Mouse (Mus musculus) MEL (cell line): ENCODE measurements at regions not wholly inside any gene's neighbourhood (a gene's known extent, or its start where the extent isn't known, plus 50 kb on each side); places are given as distances from the start of the nearest gene placed in this dataset.

ENCODE experiments used
- DNase-seq: peaks from one replicate; pipeline ENCODE4 v3.0.0; 2011; ENCODE audit warnings: low read depth, low spot score
- H3K27ac ChIP-seq: 2 replicates; pipeline ENCODE4 v1.5.1; 2012; ENCODE audit warnings: low read depth, mild to moderate bottlenecking, control low read depth, low read length, moderate library complexity; ENCODE audit not compliant: control insufficient read depth
- H3K27me3 ChIP-seq, 2 experiments: fragments of 150-350 bp in 1 of 2; sonication (generic) in 1 of 2; 2 replicates each; pipeline ENCODE4 v1.6.1; 2012; ENCODE audit warnings: low read length in 2 of 2, mild to moderate bottlenecking in 2 of 2, improper control_type of control experiment in 1 of 2, moderate library complexity in 1 of 2; ENCODE audit not compliant: insufficient read depth in 2 of 2, control insufficient read depth in 1 of 2
- H3K36me3 ChIP-seq, 2 experiments: 2 replicates each; pipeline ENCODE4 v1.6.1; 2012 to 2014; ENCODE audit warnings: low read length in 2 of 2, improper control_type of control experiment in 1 of 2, inconsistent platforms in 1 of 2, mild to moderate bottlenecking in 1 of 2; ENCODE audit not compliant: insufficient read depth in 2 of 2, control insufficient read depth in 1 of 2
- H3K4me1 ChIP-seq, 2 experiments: fragments of 150-350 bp in 1 of 2; sonication (generic) in 1 of 2; 2 replicates each; pipeline ENCODE4 v1.6.1; 2012; ENCODE audit warnings: low read length in 2 of 2, improper control_type of control experiment in 1 of 2, mild to moderate bottlenecking in 1 of 2; ENCODE audit not compliant: insufficient read depth in 2 of 2, control insufficient read depth in 1 of 2
- H3K4me3 ChIP-seq, 2 experiments: fragments of 150-350 bp in 1 of 2; sonication (generic) in 1 of 2; 2 replicates each; pipeline ENCODE4 v1.5.1; 2012; ENCODE audit warnings: low read depth in 2 of 2, low read length in 2 of 2, mild to moderate bottlenecking in 2 of 2, moderate library complexity in 2 of 2, control low read depth in 1 of 2, improper control_type of control experiment in 1 of 2; ENCODE audit not compliant: control insufficient read depth in 1 of 2, insufficient read depth in 1 of 2
- H3K79me2 ChIP-seq: 2 replicates; pipeline ENCODE4 v1.6.1; 2012; ENCODE audit warnings: mild to moderate bottlenecking, low read length, moderate library complexity; ENCODE audit not compliant: control insufficient read depth, poor library complexity, insufficient read depth
- H3K9ac ChIP-seq: 2 replicates; pipeline ENCODE4 v1.6.1; 2012; ENCODE audit warnings: low read depth, mild to moderate bottlenecking, control low read depth, low read length, moderate library complexity; ENCODE audit not compliant: control insufficient read depth, poor library complexity, severe bottlenecking
- H3K9me3 ChIP-seq: fragments of 150-350 bp; sonication (generic); replicated peaks from 2 replicates; pipeline ENCODE4 v1.6.1; 2012; ENCODE audit warnings: mild to moderate bottlenecking, low read length, improper control_type of control experiment, moderate library complexity; ENCODE audit not compliant: insufficient read depth
- BHLHE40 ChIP-seq: IDR thresholded peaks from 2 replicates; pipeline ENCODE4 v1.6.1; 2012; ENCODE audit warnings: low read depth, mild to moderate bottlenecking, inconsistent platforms, low read length, improper control_type of control experiment, borderline replicate concordance
- CHD2 ChIP-seq: IDR thresholded peaks from 2 replicates; pipeline ENCODE4 v1.6.1; 2011; ENCODE audit warnings: low read length, improper control_type of control experiment
- CTCF ChIP-seq, 3 experiments: IDR thresholded peaks in 2 of 3; conservative IDR thresholded peaks in 1 of 3; 2 replicates each; pipeline ENCODE4 v1.5.1; 2011 to 2012; ENCODE audit warnings: low read length in 3 of 3, low read depth in 2 of 3, mild to moderate bottlenecking in 2 of 3, improper control_type of control experiment in 1 of 3, inconsistent platforms in 1 of 3, mixed read lengths in 1 of 3, moderate library complexity in 1 of 3; ENCODE audit not compliant: control insufficient read depth in 1 of 3, insufficient read depth in 1 of 3, poor library complexity in 1 of 3, severe bottlenecking in 1 of 3
- E2F4 ChIP-seq: IDR thresholded peaks from 2 replicates; pipeline ENCODE4 v1.6.1; 2011; ENCODE audit warnings: low read depth, low read length, improper control_type of control experiment, borderline replicate concordance
- ETS1 ChIP-seq: IDR thresholded peaks from 2 replicates; pipeline ENCODE4 v1.6.1; 2012; ENCODE audit warnings: low read depth, mild to moderate bottlenecking, inconsistent platforms, low read length, improper control_type of control experiment, moderate library complexity
- HCFC1 ChIP-seq: IDR thresholded peaks from 2 replicates; pipeline ENCODE4 v1.6.1; 2012; ENCODE audit warnings: low read depth, mild to moderate bottlenecking, inconsistent platforms, low read length, improper control_type of control experiment, moderate library complexity
- JUND ChIP-seq: IDR thresholded peaks from 2 replicates; pipeline ENCODE4 v1.6.1; 2011; ENCODE audit warnings: low read depth, mild to moderate bottlenecking, improper control_type of control experiment, low read length
- KAT2A ChIP-seq: conservative IDR thresholded peaks from 2 replicates; pipeline ENCODE4 v1.6.1; 2012; ENCODE audit warnings: low read depth, low read length, improper control_type of control experiment, inconsistent platforms
- MAFK ChIP-seq: IDR thresholded peaks from 2 replicates; pipeline ENCODE4 v1.6.1; 2011; ENCODE audit warnings: low read depth, mild to moderate bottlenecking, low read length, improper control_type of control experiment, borderline replicate concordance
- MAZ ChIP-seq: IDR thresholded peaks from 2 replicates; pipeline ENCODE4 v1.6.1; 2012; ENCODE audit warnings: low read depth, mild to moderate bottlenecking, inconsistent platforms, low read length, improper control_type of control experiment
- MEF2A ChIP-seq: IDR thresholded peaks from 2 replicates; pipeline ENCODE4 v1.6.1; 2014; ENCODE audit warnings: low read depth, mild to moderate bottlenecking, inconsistent platforms, low read length, improper control_type of control experiment; ENCODE audit not compliant: poor library complexity, insufficient replicate concordance, severe bottlenecking; ENCODE audit errors: extremely low read depth
- MXI1 ChIP-seq: IDR thresholded peaks from 2 replicates; pipeline ENCODE4 v1.6.1; 2011; ENCODE audit warnings: mild to moderate bottlenecking, low read depth, low read length, improper control_type of control experiment
- MYC ChIP-seq: IDR thresholded peaks from 2 replicates; pipeline ENCODE4 v1.6.1; 2011; ENCODE audit warnings: low read depth, mild to moderate bottlenecking, low read length, improper control_type of control experiment, moderate library complexity
- POLR2AphosphoS2 ChIP-seq: IDR thresholded peaks from 2 replicates; pipeline ENCODE4 v1.6.1; 2011; ENCODE audit warnings: low read length, improper control_type of control experiment
- POLR2AphosphoS5 ChIP-seq: IDR thresholded peaks from 2 replicates; pipeline ENCODE4 v1.6.1; 2012; ENCODE audit warnings: low read depth, borderline replicate concordance, mild to moderate bottlenecking, inconsistent platforms, low read length, moderate library complexity, mixed read lengths
- RAD21 ChIP-seq: IDR thresholded peaks from 2 replicates; pipeline ENCODE4 v1.6.1; 2011; ENCODE audit warnings: mild to moderate bottlenecking, low read depth, low read length, improper control_type of control experiment
- RCOR1 ChIP-seq: IDR thresholded peaks from 2 replicates; pipeline ENCODE4 v1.6.1; 2012; ENCODE audit warnings: low read depth, mild to moderate bottlenecking, inconsistent platforms, low read length, improper control_type of control experiment
- SMC3 ChIP-seq: IDR thresholded peaks from 2 replicates; pipeline ENCODE4 v1.6.1; 2011; ENCODE audit warnings: low read depth, low read length, improper control_type of control experiment
- TBP ChIP-seq: IDR thresholded peaks from 2 replicates; pipeline ENCODE4 v1.8.0; 2011; ENCODE audit warnings: low read depth, low read length, improper control_type of control experiment
- TCF12 ChIP-seq: IDR thresholded peaks from 2 replicates; pipeline ENCODE4 v1.6.1; 2014; ENCODE audit warnings: low read depth, mild to moderate bottlenecking, inconsistent platforms, low read length, improper control_type of control experiment, moderate library complexity
- ZC3H11A ChIP-seq: IDR thresholded peaks from 2 replicates; pipeline ENCODE4 v1.6.1; 2012; ENCODE audit warnings: low read depth, mild to moderate bottlenecking, inconsistent platforms, low read length, improper control_type of control experiment
- ZKSCAN1 ChIP-seq: IDR thresholded peaks from 2 replicates; pipeline ENCODE4 v1.6.1; 2012; ENCODE audit warnings: low read depth, mild to moderate bottlenecking, inconsistent platforms, low read length, improper control_type of control experiment, moderate library complexity
- ZMIZ1 ChIP-seq: IDR thresholded peaks from 2 replicates; pipeline ENCODE4 v1.6.1; 2012; ENCODE audit warnings: low read depth, mild to moderate bottlenecking, inconsistent platforms, low read length, improper control_type of control experiment, moderate library complexity
- ZNF384 ChIP-seq: IDR thresholded peaks from 2 replicates; pipeline ENCODE4 v1.6.1; 2012; ENCODE audit warnings: low read depth, mild to moderate bottlenecking, inconsistent platforms, low read length, improper control_type of control experiment

GRCm38 (mm10) chr3:123780507-123780906 lies 89.9 kb upstream of the Ndst3 start:
- H3K9me3 ChIP-seq: no peaks in the 10 kb centered on the region
- H3K4me3 ChIP-seq: no peak overlapping the region
- H3K9ac ChIP-seq: no peak overlapping the region
- H3K27ac ChIP-seq: no peak overlapping the region
- H3K36me3 ChIP-seq: no peaks in the 10 kb centered on the region
- no peaks in the 10 kb centered on the region for H3K79me2 ChIP-seq
- TF ChIP-seq MEF2A (no peak), MAZ (no peak), MXI1 (no peak), SMC3 (peak; percentile 45), ZMIZ1 (no peak), JUND (no peak), CTCF (IDR thresholded peaks at IDR 0.05 in 2 of 3, conservative IDR thresholded peaks at IDR 0.05 in 1 of 3; ENCODE audit: control insufficient read depth in 1 of 3, insufficient read depth in 1 of 3, low read depth in 2 of 3, low read length in 3 of 3, poor library complexity in 1 of 3, severe bottlenecking in 1 of 3) (peak in 2 of 3 experiments; percentile 33; a peak in 3 of 6 replicates), RAD21 (peak; percentile 23), ETS1 (no peak), E2F4 (no peak), ZNF384 (no peak), MYC (no peak)
- H3K27me3 ChIP-seq: no peaks in the 10 kb centered on the region
- H3K4me1 ChIP-seq: no peaks in the 10 kb centered on the region
- DNase-seq: peak; percentile 6

- Histone ChIP-seq H3K9ac (no peak overlapping the region), H3K36me3 (no peaks in the 10 kb centered on the region), H3K4me1 (no peaks in the 10 kb centered on the region), H3K27ac (no peak overlapping the region), H3K9me3 (no peaks in the 10 kb centered on the region)
- no peak for DNase-seq
- TF ChIP-seq TBP: no peak
- TF ChIP-seq MYC: no peak
- TF ChIP-seq JUND: no peak
- TF ChIP-seq CTCF (IDR thresholded peaks at IDR 0.05 in 2 of 3, conservative IDR thresholded peaks at IDR 0.05 in 1 of 3; ENCODE audit: control insufficient read depth in 1 of 3, insufficient read depth in 1 of 3, low read depth in 2 of 3, low read length in 3 of 3, poor library complexity in 1 of 3, severe bottlenecking in 1 of 3): no peak
- TF ChIP-seq MAFK: no peak
- TF ChIP-seq RCOR1: no peak
- TF ChIP-seq POLR2AphosphoS5: no peak
- TF ChIP-seq POLR2AphosphoS2: no peak
- TF ChIP-seq HCFC1: no peak
- TF ChIP-seq ZC3H11A: no peak
- no peak for TF ChIP-seq ZNF384
- TF ChIP-seq TCF12: no peak
- no peak for TF ChIP-seq CHD2
- no peak for TF ChIP-seq ZKSCAN1
- TF ChIP-seq BHLHE40: no peak
- no peak for TF ChIP-seq E2F4
- no peak for TF ChIP-seq KAT2A
- TF ChIP-seq, all 39 proteins: peak for 0
- no peaks in the 10 kb centered on the region for H3K27me3 ChIP-seq
- no peak overlapping the region for H3K4me3 ChIP-seq
- no peaks in the 10 kb centered on the region for H3K79me2 ChIP-seq
These were observed 90.9 kb upstream of the Ndst3 start for GRCm38 (mm10) chr3:123781581-123781980.
